Mouse (Mus musculus) adipose tissue, adult 10 weeks (tissue): Measurements from ENCODE around the gene Gm10226. TPM values are rescaled to one million over a fixed set of nuclear protein-coding genes. Genes with fewer than 3 reads are reported as not detected.

Source experiments
- polyA plus RNA-seq: library from polyadenylated mRNA; stranded (reverse); fragments of 350-450 nt; fragmentation: Illumina TruSeq; extraction: RNeasy Lipid Tissue Mini Kit (QIAGEN cat#74804); gene quantifications from one replicate; pipeline ENCODE4 v1.2.3, GENCODE M21; 2014; ENCODE audit warnings: low read depth, low replicate concordance

Gene Gm10226
- polyA plus RNA-seq, result 5.4 TPM

DNA sequence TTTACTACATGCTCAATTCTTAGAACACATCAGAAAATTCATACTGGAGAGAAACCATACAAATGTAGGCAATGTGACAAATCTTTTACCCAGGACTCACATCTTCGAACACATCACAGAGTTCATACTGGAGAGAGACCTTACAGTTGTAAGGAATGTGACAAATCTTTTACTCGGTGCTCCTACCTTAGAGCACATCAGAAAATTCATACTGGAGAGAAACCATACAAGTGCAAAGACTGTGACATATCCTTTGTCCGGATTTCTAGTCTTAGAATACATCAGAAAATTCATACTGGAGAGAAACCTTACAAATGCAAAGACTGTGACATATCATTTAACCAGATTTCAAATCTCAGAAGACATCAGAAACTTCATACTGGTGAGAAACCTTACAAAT, at the start of gene Gm10226:
Gm10226 (plus strand) TSS at position 301 of the 400 bp plus-strand sequence.

DNA sequence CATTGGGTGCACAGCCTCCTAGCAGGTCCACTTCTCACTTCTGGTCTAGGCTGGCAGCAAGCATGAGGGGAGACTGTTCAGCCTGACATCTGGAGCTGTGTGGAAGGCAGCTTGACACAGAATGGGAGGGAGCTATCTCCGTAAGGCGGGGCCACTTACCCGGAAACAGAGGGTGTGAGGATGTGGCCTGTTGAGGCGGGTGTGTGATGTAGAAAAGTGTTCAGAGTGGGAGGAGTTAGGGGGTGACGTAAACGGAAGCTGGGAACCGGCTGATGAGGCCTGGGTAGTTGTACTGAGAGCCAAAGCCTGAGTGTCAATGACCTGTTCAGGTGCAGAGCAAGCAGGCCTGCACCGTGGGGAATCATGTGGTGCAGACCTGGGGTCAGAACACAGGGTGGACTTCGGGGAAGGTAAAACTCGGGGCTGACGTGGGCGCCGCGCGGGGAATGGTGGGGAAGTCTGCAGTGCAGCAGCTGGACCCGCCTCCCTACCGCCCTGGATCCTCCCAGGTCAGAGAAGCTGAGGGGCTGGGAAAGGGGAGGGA, 41.2 kb upstream of the Gm10226 start, which contains the start of gene Zfp983:
Zfp983 (plus strand) TSS at position 261 of the 544 bp plus-strand sequence.

DNA sequence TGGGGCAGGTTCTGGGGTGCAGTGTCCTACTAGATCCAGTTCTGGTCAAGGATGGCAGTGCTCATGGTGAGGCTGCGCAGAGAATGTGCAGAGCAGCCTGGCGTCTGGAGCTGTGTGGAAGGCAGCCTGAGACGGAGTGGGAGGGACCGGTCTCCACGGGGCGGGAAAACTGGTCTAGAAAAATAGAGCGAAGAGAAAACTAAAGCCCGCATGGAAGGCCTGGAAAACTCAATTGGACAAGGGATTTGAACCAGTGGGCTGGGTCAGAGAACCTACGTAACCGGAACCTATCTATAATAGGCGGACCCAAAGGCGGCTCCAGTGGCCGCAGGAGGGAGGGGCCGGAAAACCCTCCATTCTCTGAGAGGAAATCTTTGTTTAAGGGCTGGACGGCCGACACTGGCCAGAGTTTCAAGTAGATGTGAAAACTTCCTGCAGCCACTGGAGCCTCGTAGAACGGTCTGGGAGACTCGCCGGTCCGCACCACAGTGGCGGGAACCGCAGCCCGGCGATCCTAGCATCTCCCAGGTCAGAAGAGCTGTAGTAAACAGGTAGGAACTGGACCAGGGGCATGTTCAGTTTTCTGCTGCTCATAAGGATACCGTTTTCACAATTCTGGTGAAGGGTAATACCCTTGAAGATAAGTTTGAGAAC, 15.8 kb downstream of the Gm10226 start, which contains the start of gene Zfp760:
Zfp760 (plus strand) TSS at position 399 of the 654 bp plus-strand sequence.

DNA sequence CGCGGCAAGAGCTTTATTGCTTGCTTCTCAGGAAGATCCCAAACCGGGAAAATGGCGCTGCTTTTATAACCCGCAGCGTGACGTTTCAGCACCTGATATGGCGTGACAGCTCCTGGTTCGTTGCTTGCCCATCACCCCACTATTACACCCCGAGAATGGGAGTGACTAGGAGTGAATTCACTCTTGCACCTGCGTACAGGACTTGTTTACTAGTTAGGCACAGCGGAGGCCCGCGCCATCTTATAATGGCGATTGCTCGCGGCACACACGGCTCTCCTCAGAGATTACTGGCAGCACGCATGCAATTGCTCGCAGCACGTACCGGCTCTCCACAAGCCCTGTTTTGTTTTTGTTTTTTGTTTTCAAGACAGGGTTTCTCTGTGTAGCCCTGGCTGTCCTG, 38.8 kb downstream of the Gm10226 start, which contains the start of gene Zfp229:
Zfp229 (plus strand) TSS at position 301 of the 400 bp plus-strand sequence.

Other genes starting within 250 kb of the Gm10226 start
- gene Zfp51, start 241.5 kb upstream of the Gm10226 start, polyA plus RNA-seq, result 7.3 TPM
- gene Zfp53, start 202.9 kb upstream of the Gm10226 start, polyA plus RNA-seq, result 6.8 TPM
- 5.8 TPM for gene Zfp52, start 156.3 kb upstream of the Gm10226 start, polyA plus RNA-seq
- 8.3 TPM for gene Zfp948, start 124.9 kb upstream of the Gm10226 start, polyA plus RNA-seq
- gene Zfp983, start 41.2 kb upstream of the Gm10226 start, polyA plus RNA-seq, result 7.1 TPM
- 9.4 TPM for gene Zfp760, start 15.9 kb downstream of the Gm10226 start, polyA plus RNA-seq
- 4.8 TPM for gene Zfp229, start 38.9 kb downstream of the Gm10226 start, polyA plus RNA-seq
- 2.1 TPM for gene Zfp820, start 153.9 kb downstream of the Gm10226 start, polyA plus RNA-seq
- gene Zfp995, start 218.1 kb downstream of the Gm10226 start, polyA plus RNA-seq, result 6.0 TPM